Mouse (Mus musculus) right cerebral cortex, postnatal 36 days (tissue): ENCODE results near the gene Gm11027.

Experiments used
- DNase-seq, 2 experiments: peaks; one replicate each; pipeline ENCODE4 v3.0.0; 2022; ENCODE audit warnings: low spot score in 2 of 2, mixed read lengths in 1 of 2

Gm11027 gene

GRCm38 (mm10) chr12:116279181-116279580 lies 4.0 kb downstream of the Gm11027 start:
- no peak for DNase-seq

- DNase-seq = no peak
Measured at GRCm38 (mm10) chr12:116280149-116280652, 5.0 kb downstream of the Gm11027 start.

GRCm38 (mm10) chr12:116280653-116281364 lies 5.6 kb downstream of the Gm11027 start, which contains the start of gene Esyt2:
Gene Esyt2 (plus strand): TSS chr12:116281196.
- DNase-seq = peak; percentile 100

GRCm38 (mm10) chr12:116281427-116282281 lies 6.5 kb downstream of the Gm11027 start:
- DNase-seq = peak; percentile 14 to 24

- DNase-seq = no peak
Measured at GRCm38 (mm10) chr12:116282856-116283255, 7.7 kb downstream of the Gm11027 start.

GRCm38 (mm10) chr12:116283511-116283910 lies 8.3 kb downstream of the Gm11027 start:
- no peak for DNase-seq

GRCm38 (mm10) chr12:116293185-116293584 lies 18.0 kb downstream of the Gm11027 start:
- no peak for DNase-seq

GRCm38 (mm10) chr12:116293599-116294292 lies 18.6 kb downstream of the Gm11027 start:
- no peak for DNase-seq

GRCm38 (mm10) chr12:116299906-116300305 lies 24.7 kb downstream of the Gm11027 start:
- no peak for DNase-seq

- no peak for DNase-seq
Measured at GRCm38 (mm10) chr12:116302181-116302580, 27.0 kb downstream of the Gm11027 start.

- no peak for DNase-seq
Measured at GRCm38 (mm10) chr12:116306042-116306441, 30.9 kb downstream of the Gm11027 start.

- no peak for DNase-seq
Measured at GRCm38 (mm10) chr12:116307870-116308269, 32.7 kb downstream of the Gm11027 start.

- no peak for DNase-seq
Measured at GRCm38 (mm10) chr12:116308612-116309011, 33.4 kb downstream of the Gm11027 start.

- no peak for DNase-seq
Measured at GRCm38 (mm10) chr12:116313816-116314215, 38.6 kb downstream of the Gm11027 start.

GRCm38 (mm10) chr12:116315498-116315897 lies 40.3 kb downstream of the Gm11027 start:
- DNase-seq = no peak

GRCm38 (mm10) chr12:116317818-116318217 lies 42.6 kb downstream of the Gm11027 start:
- no peak for DNase-seq
